Mouse (Mus musculus) lung, adult 2 months (tissue): ENCODE measurements at regions not wholly inside any gene's neighbourhood (a gene's known extent, or its start where the extent isn't known, plus 50 kb on each side); places are given as distances from the start of the nearest gene placed in this dataset.

ENCODE experiments used
- CTCF ChIP-seq: fragments of 200-500 bp; IDR thresholded peaks from 2 replicates; pipeline ENCODE4 v1.5.1; 2011; ENCODE audit warnings: mild to moderate bottlenecking, low read length, control low read depth; ENCODE audit not compliant: insufficient read depth
- POLR2A ChIP-seq: fragments of 200-500 bp; IDR thresholded peaks from 2 replicates; pipeline ENCODE4 v1.6.1; 2011; ENCODE audit warnings: low read depth, mild to moderate bottlenecking, control low read depth, low read length, borderline replicate concordance; ENCODE audit errors: extremely low read depth

- TF ChIP-seq CTCF (no peak), POLR2A (no peak)
Observed at GRCm38 (mm10) chr5:73846783-73847151, 195.6 kb downstream of the Spata18 start.
